Mouse (Mus musculus) embryonic facial prominence, embryonic 11.5 days (tissue): ENCODE results near the gene Gm21961. TPM values are rescaled to one million over a fixed set of nuclear protein-coding genes. Genes with fewer than 3 reads are reported as not detected.
"Not testable (repeated sequence)": the region's sequence is repeated elsewhere in the genome, so short reads cannot be mapped to it uniquely, and the experiment has no call there.

ENCODE experiments used
- ATAC-seq: fragments of 200-750 bp; cut with Nextera tagmentation; replicated peaks from 2 replicates; pipeline ENCODE4 v1.8.0; 2017; ENCODE audit warnings: low read depth; ENCODE audit not compliant: insufficient number of reproducible peaks, low FRiP score, low TSS enrichment
- DNase-seq: peaks from one replicate; pipeline ENCODE4 v3.0.0-alpha.2; 2015; ENCODE audit warnings: low spot score
- H3K27ac ChIP-seq: fragments of 300-500 bp; sonication (generic); replicated peaks from 2 replicates; pipeline ENCODE4 v1.5.1; 2014; ENCODE audit warnings: mild to moderate bottlenecking, low read depth, low read length, control low read depth
- H3K27me3 ChIP-seq: fragments of 300-500 bp; sonication (generic); 2 replicates; pipeline ENCODE4 v1.6.1; 2014; ENCODE audit warnings: mild to moderate bottlenecking, low read length, moderate library complexity, mixed read lengths; ENCODE audit not compliant: control insufficient read depth, insufficient read depth
- H3K36me3 ChIP-seq: fragments of 300-500 bp; sonication (generic); replicated peaks from 2 replicates; pipeline ENCODE4 v1.6.1; 2014; ENCODE audit warnings: low read depth, mild to moderate bottlenecking, low read length, moderate library complexity, mixed read lengths; ENCODE audit not compliant: control insufficient read depth, insufficient read depth
- H3K4me1 ChIP-seq: fragments of 300-500 bp; sonication (generic); 2 replicates; pipeline ENCODE4 v1.6.1; 2014; ENCODE audit warnings: low read length, mixed read lengths; ENCODE audit not compliant: control insufficient read depth, insufficient read depth
- H3K4me2 ChIP-seq: fragments of 300-500 bp; sonication (generic); 2 replicates; pipeline ENCODE4 v1.6.1; 2014; ENCODE audit warnings: low read depth, mild to moderate bottlenecking, control low read depth, low read length, moderate library complexity
- H3K4me3 ChIP-seq: fragments of 300-500 bp; sonication (generic); 2 replicates; pipeline ENCODE4 v1.5.1; 2014; ENCODE audit warnings: low read depth, low read length, control low read depth
- H3K9ac ChIP-seq: fragments of 300-500 bp; sonication (generic); replicated peaks from 2 replicates; pipeline ENCODE4 v1.6.1; 2014; ENCODE audit warnings: mild to moderate bottlenecking, control low read depth, low read length
- H3K9me3 ChIP-seq: fragments of 300-500 bp; sonication (generic); replicated peaks from 2 replicates; pipeline ENCODE4 v1.6.1; 2016; ENCODE audit warnings: mild to moderate bottlenecking, low read length, inconsistent platforms, mixed read lengths; ENCODE audit not compliant: control insufficient read depth
- WGBS: fragments of 180-500 bp; shearing (Covaris S2); extraction: QIAGEN DNeasy Blood & Tissue Kit; methylation state at CpG from one replicate; pipeline ENCODE4 v1.1.7; 2014; 5-methylcytosine and 5-hydroxymethylcytosine counted together
- polyA plus RNA-seq: library from polyadenylated mRNA; unstranded; fragments of >200 nt; fragmentation: Nextera tagmentation; extraction: Ambion mirVana; gene quantifications from 2 replicates; pipeline ENCODE4 v1.2.1, GENCODE M21; 2014

Gm21961 gene
- not detected in 2 replicates for polyA plus RNA-seq

- Histone ChIP-seq H3K4me2 (no peak within 1 kb of the TSS), H3K27me3 (no peaks in the 10 kb centered on the region), H3K4me1 (no peaks in the 10 kb centered on the region), H3K27ac (no peak within 1 kb of the TSS), H3K9ac (no peak within 1 kb of the TSS), H3K9me3 (no peaks in the 10 kb centered on the region), H3K4me3 (no peak within 1 kb of the TSS), H3K36me3 (no peaks in the 10 kb centered on the region)
- ATAC-seq: no peak
- WGBS: 93% methylated on average over 5 of the region's 5 CpGs
- no peak for DNase-seq
These were observed at the start of gene Gm21961 for GRCm38 (mm10) chr15:65014804-65015203. Gene Gm21961 (minus strand): TSS chr15:65014904.

DNA sequence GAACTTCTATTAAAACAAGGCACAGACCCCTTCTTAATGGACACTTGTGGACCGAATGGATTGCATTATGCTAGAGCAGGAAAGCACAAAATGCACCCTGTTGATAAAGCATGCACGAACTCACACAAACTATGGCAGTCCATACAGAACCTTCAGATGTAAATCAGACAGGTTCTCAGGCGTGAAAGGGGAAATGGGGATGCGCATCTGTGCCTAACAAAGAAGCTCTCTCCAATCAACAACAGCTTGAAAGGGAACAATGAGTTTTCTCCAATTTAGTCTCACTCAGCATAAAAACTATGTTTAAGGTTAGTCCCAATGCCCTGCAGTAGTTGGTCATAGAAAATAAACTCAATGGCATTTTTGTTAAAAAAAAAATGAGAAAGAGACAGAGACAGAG, 27.3 kb upstream of the Gm21961 start:
- Histone ChIP-seq H3K4me1 (no peaks in the 10 kb centered on the region), H3K9ac (no peak overlapping the region), H3K4me2 (no peak overlapping the region), H3K9me3 (no peaks in the 10 kb centered on the region), H3K27me3 (no peaks in the 10 kb centered on the region), H3K4me3 (no peak overlapping the region), H3K36me3 (no peaks in the 10 kb centered on the region), H3K27ac (no peak overlapping the region)
- WGBS: 60% methylated on average over 4 of the region's 4 CpGs
- no peak for DNase-seq
- no peak for ATAC-seq

DNA sequence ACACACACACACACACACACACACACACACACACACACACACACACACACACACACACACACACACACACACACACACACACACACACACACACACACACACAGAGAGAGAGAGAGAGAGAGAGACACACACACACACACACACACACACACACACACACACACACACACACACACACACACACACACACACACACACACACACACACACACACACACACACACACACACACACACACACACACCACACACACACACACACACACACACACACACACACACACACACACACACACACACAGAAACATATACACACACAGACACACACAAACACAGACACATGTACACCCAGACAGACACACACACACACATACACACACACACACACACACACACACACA, 24.5 kb upstream of the Gm21961 start:
- not testable (repeated sequence) for DNase-seq, H3K4me1 ChIP-seq, H3K4me3 ChIP-seq, H3K27me3 ChIP-seq, H3K27ac ChIP-seq, H3K4me2 ChIP-seq, H3K9ac ChIP-seq, H3K36me3 ChIP-seq, H3K9me3 ChIP-seq, ATAC-seq

GRCm38 (mm10) chr15:65017971-65018370, 3.3 kb upstream of the Gm21961 start:
- no peaks in the 10 kb centered on the region for H3K36me3 ChIP-seq
- H3K4me3 ChIP-seq: no peak overlapping the region
- ATAC-seq: no peak
- H3K9ac ChIP-seq: no peak overlapping the region
- no peak overlapping the region for H3K27ac ChIP-seq
- WGBS: 67% methylated on average over 1 of the region's 1 CpGs
- H3K4me1 ChIP-seq: no peaks in the 10 kb centered on the region
- H3K27me3 ChIP-seq: no peaks in the 10 kb centered on the region
- H3K4me2 ChIP-seq: no peak overlapping the region
- no peak for DNase-seq
- H3K9me3 ChIP-seq: no peaks in the 10 kb centered on the region

DNA sequence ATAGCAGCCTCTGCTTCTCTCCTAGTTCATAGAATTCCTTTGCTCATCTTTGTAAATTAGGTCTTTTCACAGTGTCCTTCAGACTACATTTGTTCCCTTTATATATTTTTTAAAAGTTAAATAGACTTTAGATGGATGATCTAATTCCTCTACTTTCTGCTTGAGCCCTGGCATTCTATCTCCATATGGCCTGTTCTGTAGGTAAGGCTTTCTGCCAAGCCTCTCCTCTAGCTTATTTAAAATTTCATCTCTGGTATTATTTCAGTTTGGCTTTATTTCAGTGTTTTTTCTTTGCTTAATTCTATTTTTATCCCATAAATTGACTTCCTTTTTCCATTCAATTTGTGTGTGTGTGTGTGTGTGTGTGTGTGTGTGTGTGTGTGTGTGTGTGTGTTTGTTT, 8.5 kb downstream of the Gm21961 start:
- Histone ChIP-seq H3K27ac (no peak overlapping the region), H3K4me3 (no peak overlapping the region), H3K36me3 (no peaks in the 10 kb centered on the region), H3K27me3 (no peaks in the 10 kb centered on the region), H3K9ac (no peak overlapping the region), H3K4me1 (no peaks in the 10 kb centered on the region), H3K9me3 (no peaks in the 10 kb centered on the region), H3K4me2 (no peak overlapping the region)
- ATAC-seq (no peak), DNase-seq (no peak)

GRCm38 (mm10) chr15:64994498-64994897, 20.2 kb downstream of the Gm21961 start:
- DNase-seq (no peak), ATAC-seq (no peak)
- 84% methylated on average over 4 of the region's 4 CpGs for WGBS
- no peak overlapping the region for H3K9ac ChIP-seq
- H3K27ac ChIP-seq: no peak overlapping the region
- no peaks in the 10 kb centered on the region for H3K4me1 ChIP-seq
- no peak overlapping the region for H3K4me3 ChIP-seq
- H3K36me3 ChIP-seq: no peaks in the 10 kb centered on the region
- no peak overlapping the region for H3K4me2 ChIP-seq
- no peaks in the 10 kb centered on the region for H3K27me3 ChIP-seq
- H3K9me3 ChIP-seq: no peaks in the 10 kb centered on the region

DNA sequence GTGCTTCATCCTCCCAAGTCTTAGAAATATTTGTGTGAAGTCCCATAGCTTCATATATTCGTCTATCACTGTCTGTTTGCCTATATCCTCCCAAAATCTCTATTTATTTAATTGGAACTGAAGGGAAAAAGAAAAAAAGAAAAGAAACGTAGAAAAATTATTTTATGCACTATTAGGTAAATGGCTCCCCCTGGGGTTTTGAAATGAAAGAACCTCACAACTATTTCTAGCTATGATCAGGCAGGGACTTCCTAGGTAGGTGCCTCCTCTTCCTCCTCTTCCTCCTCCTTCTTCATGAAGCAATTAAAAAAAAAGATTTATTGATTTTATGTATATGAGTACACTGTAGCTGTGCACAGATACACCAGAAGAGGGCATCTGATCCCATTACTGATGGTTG, 34.7 kb downstream of the Gm21961 start:
- 71% methylated on average over 2 of the region's 2 CpGs for WGBS
- H3K27ac ChIP-seq: no peak overlapping the region
- no peak overlapping the region for H3K4me2 ChIP-seq
- H3K9ac ChIP-seq: no peak overlapping the region
- ATAC-seq: no peak
- no peaks in the 10 kb centered on the region for H3K36me3 ChIP-seq
- no peaks in the 10 kb centered on the region for H3K27me3 ChIP-seq
- no peaks in the 10 kb centered on the region for H3K4me1 ChIP-seq
- no peak for DNase-seq
- H3K9me3 ChIP-seq: no peaks in the 10 kb centered on the region
- no peak overlapping the region for H3K4me3 ChIP-seq

DNA sequence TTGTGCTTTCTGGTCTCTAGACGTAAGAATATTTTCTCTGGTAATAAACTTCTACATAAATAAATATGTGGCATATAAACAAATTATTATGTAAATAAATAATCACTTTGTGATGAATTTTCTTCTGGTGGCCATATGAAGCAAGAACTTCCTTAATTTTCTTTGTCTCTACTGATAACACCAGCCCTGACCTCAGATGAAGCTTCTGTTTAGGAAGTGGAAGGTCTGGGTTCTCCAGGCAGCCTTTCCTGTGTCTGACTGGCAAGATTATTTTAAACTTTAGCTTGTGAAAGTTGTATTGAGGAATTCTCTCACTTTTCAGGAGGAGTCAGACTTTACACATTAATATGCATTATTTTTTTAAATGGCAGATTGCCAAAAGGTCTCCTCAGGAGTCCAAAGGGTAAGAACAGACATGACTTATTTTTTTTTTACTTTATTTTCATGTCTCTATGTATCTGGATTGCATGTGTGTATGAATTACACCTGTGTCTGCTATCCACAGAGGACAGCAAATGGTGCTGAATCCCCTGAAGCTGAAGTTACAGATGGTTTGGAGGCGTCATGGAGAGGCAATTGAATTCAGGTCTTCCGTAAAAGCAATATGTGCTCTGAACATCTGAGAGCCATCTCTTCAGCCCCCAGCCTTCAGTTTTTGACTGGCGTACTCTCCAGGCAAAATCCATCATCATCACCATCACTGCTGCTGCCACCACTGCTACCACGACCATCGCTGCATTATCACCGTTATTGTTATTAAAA, 38.5 kb downstream of the Gm21961 start:
- no peaks in the 10 kb centered on the region for H3K9me3 ChIP-seq
- H3K9ac ChIP-seq: no peak overlapping the region

More for the DNA sequence above, 38.5 kb downstream of the Gm21961 start:
- whole genome bisulfite sequencing: 85% methylated on average over 7 of the region's 7 CpGs
- H3K36me3 ChIP-seq: no peaks in the 10 kb centered on the region
- H3K27me3 ChIP-seq: no peaks in the 10 kb centered on the region
- H3K4me3 ChIP-seq: no peak overlapping the region
- no peak overlapping the region for H3K27ac ChIP-seq
- H3K4me2 ChIP-seq: no peak overlapping the region
- ATAC-seq (no peak), DNase-seq (no peak)
- no peaks in the 10 kb centered on the region for H3K4me1 ChIP-seq
